Mouse (Mus musculus) CH12.LX (cell line): ENCODE results near the gene Odf4. TPM values are rescaled to one million over a fixed set of nuclear protein-coding genes. Genes with fewer than 3 reads are reported as not detected.

ENCODE experiments used
- DNase-seq: peaks from one replicate; pipeline ENCODE4 v3.0.0-alpha.2; 2013; ENCODE audit errors: extremely low read depth
- H3K27ac ChIP-seq: 2 replicates; pipeline ENCODE4 v1.5.1; 2012; ENCODE audit warnings: low read depth, mild to moderate bottlenecking, control low read depth, moderate library complexity; ENCODE audit not compliant: insufficient read depth
- H3K27me3 ChIP-seq: replicated peaks from 2 replicates; pipeline ENCODE3; 2012; ENCODE audit warnings: inconsistent platforms
- H3K36me3 ChIP-seq, 2 experiments: replicated peaks in 1 of 2; 2 replicates each; pipeline versions ENCODE3 to v1.6.1; 2012; ENCODE audit warnings: inconsistent platforms in 1 of 2, low read length in 1 of 2, mild to moderate bottlenecking in 1 of 2, mixed read lengths in 1 of 2, moderate library complexity in 1 of 2; ENCODE audit not compliant: control insufficient read depth in 1 of 2, insufficient read depth in 1 of 2
- H3K4me1 ChIP-seq, 2 experiments: 2 replicates each; pipeline ENCODE4 v1.6.1; 2012; ENCODE audit warnings: inconsistent platforms in 1 of 2, moderate library complexity in 1 of 2; ENCODE audit not compliant: insufficient read depth in 2 of 2, control insufficient read depth in 1 of 2
- H3K4me2 ChIP-seq: 2 replicates; pipeline ENCODE4 v1.6.1; 2012; ENCODE audit warnings: low read depth, mild to moderate bottlenecking, control low read depth; ENCODE audit not compliant: poor library complexity, insufficient read depth, severe bottlenecking
- H3K4me3 ChIP-seq, 3 experiments: fragments of 150-350 bp in 1 of 3; sonication (generic) in 1 of 3; replicated peaks in 1 of 3; 2 replicates each; pipeline versions ENCODE3 to v1.5.1; 2011 to 2012; ENCODE audit warnings: low read depth in 2 of 3, low read length in 2 of 3, mild to moderate bottlenecking in 2 of 3, moderate library complexity in 2 of 3, control low read depth in 1 of 3, improper control_type of control experiment in 1 of 3, inconsistent platforms in 1 of 3, mixed read lengths in 1 of 3; ENCODE audit not compliant: poor library complexity in 1 of 3
- H3K79me2 ChIP-seq: replicated peaks from 2 replicates; pipeline ENCODE4 v1.6.1; 2012; ENCODE audit warnings: mild to moderate bottlenecking, moderate library complexity; ENCODE audit not compliant: control insufficient read depth, poor library complexity, insufficient read depth, severe bottlenecking; ENCODE audit errors: extremely low read depth
- H3K9ac ChIP-seq: 2 replicates; pipeline ENCODE4 v1.6.1; 2012; ENCODE audit warnings: low read depth, mild to moderate bottlenecking, control low read depth, moderate library complexity; ENCODE audit not compliant: insufficient read depth
- H3K9me3 ChIP-seq: replicated peaks from 2 replicates; pipeline ENCODE3; 2012; ENCODE audit warnings: low read length, inconsistent platforms, mixed read lengths
- CTCF ChIP-seq, 2 experiments: IDR thresholded peaks in 1 of 2; conservative IDR thresholded peaks in 1 of 2; 2 replicates each; pipeline ENCODE4 v1.5.1; 2011 to 2012; ENCODE audit warnings: low read depth in 2 of 2, low read length in 2 of 2, improper control_type of control experiment in 1 of 2, inconsistent platforms in 1 of 2, mild to moderate bottlenecking in 1 of 2, moderate library complexity in 1 of 2
- E2F4 ChIP-seq: IDR thresholded peaks from 2 replicates; pipeline ENCODE4 v1.6.1; 2011; ENCODE audit warnings: low read depth, low read length, improper control_type of control experiment; ENCODE audit not compliant: insufficient replicate concordance
- EP300 ChIP-seq: IDR thresholded peaks from 2 replicates; pipeline ENCODE4 v1.6.1; 2011; ENCODE audit warnings: low read length, improper control_type of control experiment
- GABPA ChIP-seq: IDR thresholded peaks from 2 replicates; pipeline ENCODE4 v1.6.1; 2012; ENCODE audit warnings: low read depth, low read length, improper control_type of control experiment, inconsistent platforms; ENCODE audit not compliant: insufficient replicate concordance
- IRF4 ChIP-seq: IDR thresholded peaks from 2 replicates; pipeline ENCODE4 v1.6.1; 2014; ENCODE audit warnings: low read depth, mild to moderate bottlenecking, inconsistent platforms, low read length, improper control_type of control experiment
- KAT2A ChIP-seq: IDR thresholded peaks from 2 replicates; pipeline ENCODE4 v1.6.1; 2012; ENCODE audit warnings: low read length, improper control_type of control experiment, inconsistent platforms; ENCODE audit not compliant: insufficient replicate concordance
- MAFK ChIP-seq: IDR thresholded peaks from 2 replicates; pipeline ENCODE4 v1.6.1; 2011; ENCODE audit warnings: low read length, improper control_type of control experiment; ENCODE audit not compliant: insufficient replicate concordance
- MAX ChIP-seq: IDR thresholded peaks from 2 replicates; pipeline ENCODE4 v1.6.1; 2011; ENCODE audit warnings: low read length, improper control_type of control experiment
- MAZ ChIP-seq: IDR thresholded peaks from 2 replicates; pipeline ENCODE4 v1.6.1; 2012; ENCODE audit warnings: low read depth, mild to moderate bottlenecking, inconsistent platforms, low read length, improper control_type of control experiment, moderate library complexity
- NELFE ChIP-seq: IDR thresholded peaks from 2 replicates; pipeline ENCODE4 v1.6.1; 2011; ENCODE audit warnings: low read depth, low read length, improper control_type of control experiment
- POLR2A ChIP-seq: IDR thresholded peaks from 2 replicates; pipeline ENCODE4 v1.6.1; 2011; ENCODE audit warnings: low read depth, mild to moderate bottlenecking, improper control_type of control experiment, low read length
- RCOR1 ChIP-seq: conservative IDR thresholded peaks from 2 replicates; pipeline ENCODE4 v1.6.1; 2012; ENCODE audit warnings: low read depth, mild to moderate bottlenecking, inconsistent platforms, low read length, improper control_type of control experiment
- SMC3 ChIP-seq: IDR thresholded peaks from 2 replicates; pipeline ENCODE4 v1.6.1; 2011; ENCODE audit warnings: low read depth, low read length, improper control_type of control experiment
- TBP ChIP-seq: conservative IDR thresholded peaks from 2 replicates; pipeline ENCODE4 v1.6.1; 2011; ENCODE audit warnings: low read depth, low read length, improper control_type of control experiment
- UBTF ChIP-seq: IDR thresholded peaks from 2 replicates; pipeline ENCODE4 v1.6.1; 2012; ENCODE audit warnings: low read depth, mild to moderate bottlenecking, inconsistent platforms, low read length, improper control_type of control experiment, moderate library complexity
- USF1 ChIP-seq: IDR thresholded peaks from 2 replicates; pipeline ENCODE4 v1.6.1; 2014; ENCODE audit warnings: low read depth, mild to moderate bottlenecking, inconsistent platforms, low read length, improper control_type of control experiment
- ZC3H11A ChIP-seq: IDR thresholded peaks from 2 replicates; pipeline ENCODE4 v1.6.1; 2012; ENCODE audit warnings: low read depth, mild to moderate bottlenecking, inconsistent platforms, low read length, improper control_type of control experiment
- ZMIZ1 ChIP-seq: IDR thresholded peaks from 2 replicates; pipeline ENCODE4 v1.6.1; 2012; ENCODE audit warnings: low read depth, mild to moderate bottlenecking, inconsistent platforms, low read length, improper control_type of control experiment
- ZNF384 ChIP-seq: IDR thresholded peaks from 2 replicates; pipeline ENCODE4 v1.6.1; 2012; ENCODE audit warnings: low read depth, low read length, improper control_type of control experiment, inconsistent platforms
- dilution Hi-C: fragments of 300-500 bp; cut with MboI; formaldehyde crosslinking; loops from 2 replicates; pipeline ENCODE4 v1.14.3; 2020; ENCODE audit warnings: low sequenced_read_pairs; ENCODE audit not compliant: extremely low pct_unique_long_range_greater_than_20kb, extremely low pct_ligation_motif_present
- in situ Hi-C: fragments of 300-500 bp; cut with MboI; formaldehyde crosslinking; loops from 3 replicates; pipeline ENCODE4 v1.14.3; 2019; ENCODE audit warnings: low sequenced_read_pairs, low pct_ligation_motif_present, low pct_unique_long_range_greater_than_20kb, mixed read lengths
- polyA plus RNA-seq: library from polyadenylated mRNA; unstranded; fragments of >175 nt; gene quantifications from 2 replicates; pipeline ENCODE4 v1.2.1, GENCODE M21; 2012; ENCODE audit warnings: low read depth; ENCODE audit not compliant: insufficient read length
- total RNA-seq, 2 experiments: library from RNA; depleted of rRNA; stranded (reverse); fragments of 300-350 nt in 1 of 2; fragments of >200 nt in 1 of 2; gene quantifications; 2 replicates each; pipeline ENCODE4 v1.2.3; 2012 to 2014

Gene Odf4
- total and polyA plus RNA-seq, 3 experiments = not detected

GRCm38 (mm10) chr11:68945245-68945644 lies 18.4 kb upstream of the Odf4 start:
- peaks cover 0 to 11% of the 10 kb centered on the region in 2 experiments; a peak in 2 of 4 replicates for H3K4me1 ChIP-seq
- in situ Hi-C loops (no loop called here), dilution Hi-C loops (no loop called here)
- H3K27me3 ChIP-seq = no peaks in the 10 kb centered on the region
- TF ChIP-seq UBTF = no peak
- TF ChIP-seq GABPA = no peak
- TF ChIP-seq ZC3H11A = no peak
- TF ChIP-seq ZMIZ1 = no peak
- TF ChIP-seq ZNF384 = no peak
- TF ChIP-seq USF1 = no peak
- TF ChIP-seq KAT2A = no peak
- no peak for TF ChIP-seq SMC3
- no peak for TF ChIP-seq MAFK
- no peak for TF ChIP-seq EP300
- no peak for TF ChIP-seq CTCF (conservative IDR thresholded peaks at IDR 0.05 in 1 of 2, IDR thresholded peaks at IDR 0.05 in 1 of 2; ENCODE audit: low read depth in 2 of 2, low read length in 2 of 2)
- no peak for TF ChIP-seq MAX
- no peak for TF ChIP-seq POLR2A
- no peaks in the 10 kb centered on the region for H3K79me2 ChIP-seq
- no peak overlapping the region for H3K27ac ChIP-seq
- no peak for DNase-seq
- H3K9me3 ChIP-seq = no peaks in the 10 kb centered on the region
- no peak overlapping the region for H3K9ac ChIP-seq
- H3K36me3 ChIP-seq = peaks cover 0 to 28% of the 10 kb centered on the region in 2 experiments
- H3K4me2 ChIP-seq = no peak overlapping the region
- H3K4me3 ChIP-seq = no peak overlapping the region

- Histone ChIP-seq H3K4me1 (peaks cover 0 to 19% of the 10 kb centered on the region in 2 experiments; a peak in 2 of 4 replicates), H3K36me3 (peaks cover 0 to 28% of the 10 kb centered on the region in 2 experiments), H3K4me3 (no peak overlapping the region), H3K27ac (no peak overlapping the region), H3K9me3 (no peaks in the 10 kb centered on the region), H3K4me2 (no peak overlapping the region), H3K9ac (no peak overlapping the region), H3K27me3 (no peaks in the 10 kb centered on the region), H3K79me2 (no peaks in the 10 kb centered on the region)
- dilution Hi-C loops (no loop called here), in situ Hi-C loops (no loop called here)
- no peak for DNase-seq
- no peak for TF ChIP-seq NELFE
- TF ChIP-seq USF1 = no peak
- TF ChIP-seq MAZ = no peak
- no peak for TF ChIP-seq RCOR1
- TF ChIP-seq MAX = no peak
- no peak for TF ChIP-seq TBP
- no peak for TF ChIP-seq IRF4
- TF ChIP-seq ZC3H11A = no peak
- TF ChIP-seq KAT2A = no peak
- TF ChIP-seq E2F4 = no peak
- TF ChIP-seq SMC3 = no peak
- TF ChIP-seq, all 38 proteins: peak for 0
Observed at GRCm38 (mm10) chr11:68942731-68943130, 15.8 kb upstream of the Odf4 start.
